Comparison of ENCODE assay signal across 8 mouse cellular contexts in the genomic region with DNA sequence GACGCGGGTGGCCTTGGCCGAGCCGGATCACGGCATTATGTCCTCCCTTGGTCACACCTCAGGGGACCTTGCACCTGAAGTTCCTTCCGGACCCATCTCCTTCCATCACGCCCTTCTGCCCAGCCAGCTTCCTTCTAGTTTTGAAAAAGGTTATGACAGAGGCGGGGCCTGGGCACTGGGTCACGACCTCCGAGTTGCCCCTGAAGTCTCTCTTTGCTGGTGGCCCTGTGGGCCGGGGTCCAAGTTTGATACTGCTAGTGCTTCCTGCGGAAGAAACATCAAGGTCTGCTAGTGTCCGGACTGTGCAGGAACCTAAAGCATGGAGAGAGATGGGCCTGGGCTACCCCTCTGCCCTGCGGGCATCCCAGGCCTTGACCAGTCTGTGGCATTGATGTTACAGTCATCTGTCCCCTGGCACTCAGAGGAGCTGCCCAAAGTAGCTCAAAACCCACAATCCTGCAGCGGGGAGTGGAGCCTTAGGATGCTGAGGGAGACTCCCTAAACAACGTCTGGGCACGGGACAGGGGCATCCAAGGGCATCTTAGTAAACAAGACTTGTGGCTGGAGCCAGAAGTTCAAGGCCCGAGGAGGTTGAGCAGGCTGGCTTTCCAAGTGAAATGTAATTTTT. TPM values are rescaled to one million over a fixed set of nuclear protein-coding genes. Genes with fewer than 3 reads are reported as not detected.
DNase-seq lines count a peak whose midpoint lies in the region; ATAC-seq lines count a peak whose summit lies in the region.

No protein-coding gene starts in this region.

- no peaks in the 10 kb centered on the region for H3K9me3 ChIP-seq in kidney, embryonic 16.5 days (ENCODE audit: low read length)
- H3K9me3 ChIP-seq in embryonic facial prominence, embryonic 15.5 days (replicated peaks) = no peaks in the 10 kb centered on the region
- H3K9me3 ChIP-seq in limb, embryonic 10.5 days (replicated peaks) = no peaks in the 10 kb centered on the region
- no peaks in the 10 kb centered on the region for H3K9me3 ChIP-seq in neural tube, embryonic 13.5 days

- no peak for DNase-seq in kidney, postnatal 14 days
- DNase-seq in limb, embryonic 10.5 days (ENCODE audit: low spot score) = no peak
- DNase-seq in spleen, postnatal 36 days (ENCODE audit: low spot score in 2 of 2) = no peak
- DNase-seq in ovary, postnatal 14 days (ENCODE audit: low spot score) = no peak

- H3K27me3 ChIP-seq in kidney, embryonic 16.5 days (ENCODE audit: insufficient read depth, low read length) = peaks cover 21% of the 10 kb centered on the region
- peaks cover 15% of the 10 kb centered on the region for H3K27me3 ChIP-seq in embryonic facial prominence, embryonic 15.5 days
- peaks cover 43% of the 10 kb centered on the region for H3K27me3 ChIP-seq in limb, embryonic 10.5 days (ENCODE audit: low read depth, poor library complexity, severe bottlenecking)
- H3K27me3 ChIP-seq in neural tube, embryonic 13.5 days = peaks cover 15% of the 10 kb centered on the region

- 16% methylated on average over 18 of the region's 18 CpGs for WGBS in kidney, embryonic 16.5 days
- WGBS in embryonic facial prominence, embryonic 15.5 days = 17% methylated on average over 18 of the region's 18 CpGs
- WGBS in limb, embryonic 10.5 days = 27% methylated on average over 18 of the region's 18 CpGs
- WGBS in neural tube, embryonic 13.5 days = 23% methylated on average over 18 of the region's 18 CpGs

- H3K4me3 ChIP-seq in kidney, embryonic 16.5 days (ENCODE audit: low read length) = peak overlapping the region; percentile 61
- H3K4me3 ChIP-seq in embryonic facial prominence, embryonic 15.5 days (replicated peaks) = peak overlapping the region; percentile 58
- peak overlapping the region; percentile 79 for H3K4me3 ChIP-seq in limb, embryonic 10.5 days
- H3K4me3 ChIP-seq in neural tube, embryonic 13.5 days = peak overlapping the region; percentile 79

- no peak overlapping the region for H3K27ac ChIP-seq in kidney, embryonic 16.5 days (ENCODE audit: low read length)
- no peak overlapping the region for H3K27ac ChIP-seq in embryonic facial prominence, embryonic 15.5 days (replicated peaks)
- peak overlapping the region; percentile 85 for H3K27ac ChIP-seq in limb, embryonic 10.5 days
- H3K27ac ChIP-seq in neural tube, embryonic 13.5 days (replicated peaks) = no peak overlapping the region

- peaks cover 9% of the 10 kb centered on the region for H3K4me1 ChIP-seq in kidney, embryonic 16.5 days (ENCODE audit: insufficient read depth, low read length)
- peaks cover 22% of the 10 kb centered on the region for H3K4me1 ChIP-seq in embryonic facial prominence, embryonic 15.5 days
- peaks cover 24% of the 10 kb centered on the region for H3K4me1 ChIP-seq in limb, embryonic 10.5 days
- peaks cover 24% of the 10 kb centered on the region for H3K4me1 ChIP-seq in neural tube, embryonic 13.5 days (replicated peaks)

- no peaks in the 10 kb centered on the region for H3K36me3 ChIP-seq in kidney, embryonic 16.5 days (ENCODE audit: insufficient read depth, low read length)
- no peaks in the 10 kb centered on the region for H3K36me3 ChIP-seq in embryonic facial prominence, embryonic 15.5 days
- H3K36me3 ChIP-seq in limb, embryonic 10.5 days = no peaks in the 10 kb centered on the region; the same call in 1 of the 2 replicates
- H3K36me3 ChIP-seq in neural tube, embryonic 13.5 days = peaks cover 20% of the 10 kb centered on the region

- ATAC-seq in kidney, embryonic 16.5 days (ENCODE audit: low FRiP score, low TSS enrichment) = no peak; the same call in 1 of the 2 replicates
- ATAC-seq in embryonic facial prominence, embryonic 15.5 days (ENCODE audit: insufficient number of reproducible peaks, low FRiP score, low TSS enrichment, low read depth) = no peak
- no peak for ATAC-seq in neural tube, embryonic 13.5 days (ENCODE audit: low read depth)
- ATAC-seq in frontal cortex, adult (ENCODE audit: low TSS enrichment) = no peak

- peak overlapping the region; percentile 98 for H3K4me2 ChIP-seq in kidney, embryonic 16.5 days (replicated peaks; ENCODE audit: low read depth, low read length)
- peak overlapping the region; percentile 99 for H3K4me2 ChIP-seq in embryonic facial prominence, embryonic 15.5 days (replicated peaks)
- peak overlapping the region; percentile 88 for H3K4me2 ChIP-seq in neural tube, embryonic 13.5 days

- peak overlapping the region; percentile 67 for H3K9ac ChIP-seq in kidney, embryonic 16.5 days (replicated peaks; ENCODE audit: low read length)
- H3K9ac ChIP-seq in embryonic facial prominence, embryonic 15.5 days = peak overlapping the region; percentile 33; the same call in 1 of the 2 replicates
- peak overlapping the region; percentile 93 for H3K9ac ChIP-seq in neural tube, embryonic 13.5 days

RNA-seq across cellular contexts. Expression of a gene that starts 10.3 kb away (rescaled TPM):
- 5.1 and 6.2 TPM in 2 replicates for polyA plus RNA-seq in kidney, embryonic 16.5 days (2015; fragmentation: Nextera tagmentation; extraction: Ambion mirVana)
- polyA plus RNA-seq in embryonic facial prominence, embryonic 15.5 days (2015; fragmentation: Nextera tagmentation; extraction: Ambion mirVana) = 6.1 and 7.1 TPM in 2 replicates
- 15.5 and 17.5 TPM in 2 replicates for polyA plus RNA-seq in limb, embryonic 10.5 days (2016; fragmentation: Nextera tagmentation; extraction: Ambion mirVana)
- 79.8 and 82.1 TPM in 2 replicates for polyA plus RNA-seq in neural tube, embryonic 13.5 days (2015; fragmentation: Nextera tagmentation; extraction: Ambion mirVana)

Comparison
In these comparisons a context has a peak if more than half of its experiments do, and no peak if none do; other contexts are left out.
1. H3K9ac ChIP-seq: peak in every context shown above with its lines; median percentile 93 in neural tube, embryonic 13.5 days; 67 in kidney, embryonic 16.5 days; 33 in embryonic facial prominence, embryonic 15.5 days.